Mouse (Mus musculus) activated CD4-positive, CD25-positive, alpha-beta regulatory T cell, adult 9 weeks (primary cell): Measurements from ENCODE around the gene Pdgfra. TPM values are rescaled to one million over a fixed set of nuclear protein-coding genes. Genes with fewer than 3 reads are reported as not detected.

Source experiments
- polyA plus RNA-seq: library from polyadenylated mRNA; unstranded; fragments of 100-300 nt; shearing (Covaris generic); gene quantifications from one replicate; pipeline ENCODE4 v1.2.1, GENCODE M21; 2017

Gene Pdgfra
- not detected for polyA plus RNA-seq

DNA sequence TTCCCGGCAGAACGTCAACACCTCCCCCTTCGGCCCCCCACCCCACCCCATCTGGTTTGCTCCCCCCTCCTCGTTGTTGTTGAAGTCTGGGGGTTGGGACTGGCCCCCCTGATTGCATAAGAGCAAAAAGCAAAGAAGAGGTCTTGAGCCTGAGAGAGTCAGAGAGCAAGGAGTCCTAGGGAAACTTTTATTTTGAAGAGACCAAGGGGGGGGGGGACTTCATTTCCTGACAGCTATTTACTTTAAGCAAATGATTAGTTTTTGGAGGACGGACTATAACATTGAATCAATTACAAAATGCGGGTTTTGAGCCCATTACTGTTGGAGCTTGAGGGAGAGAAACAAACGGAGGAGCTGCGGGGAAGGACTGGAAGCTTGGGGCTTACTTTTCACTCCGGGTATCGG, at the start of gene Pdgfra:
Gene Pdgfra, plus strand, starts transcription at position 272 of the 405 bp plus-strand sequence.

Other genes with a start within 250 kb of the Pdgfra start
- 10.0 TPM for gene Chic2, start 107.5 kb upstream of the Pdgfra start, polyA plus RNA-seq
- not detected for gene Gsx2, start 76.7 kb upstream of the Pdgfra start, polyA plus RNA-seq